Mouse (Mus musculus) cerebellum, adult 2 months (tissue): ENCODE measurements at regions not wholly inside any gene's neighbourhood (a gene's known extent, or its start where the extent isn't known, plus 50 kb on each side); places are given as distances from the start of the nearest gene placed in this dataset.

Source experiments
- DNase-seq, 2 experiments: peaks; one replicate each; pipeline ENCODE4 v3.0.0; 2021
- H3K27ac ChIP-seq: fragments of 200-500 bp; 2 replicates; pipeline ENCODE4 v1.5.1; 2012; ENCODE audit warnings: low read length, control low read depth, inconsistent platforms; ENCODE audit not compliant: insufficient read depth
- H3K27me3 ChIP-seq: fragments of 200-500 bp; 2 replicates; pipeline ENCODE4 v1.6.1; 2012; ENCODE audit warnings: inconsistent platforms, mild to moderate bottlenecking, low read length, moderate library complexity; ENCODE audit not compliant: control insufficient read depth, insufficient read depth
- H3K4me1 ChIP-seq: fragments of 200-500 bp; 2 replicates; pipeline ENCODE4 v1.6.1; 2011; ENCODE audit warnings: low read length; ENCODE audit not compliant: control insufficient read depth, insufficient read depth
- H3K4me3 ChIP-seq: fragments of 200-500 bp; replicated peaks from 2 replicates; pipeline ENCODE3; 2011; ENCODE audit warnings: mild to moderate bottlenecking, low read depth, low read length, control low read depth; ENCODE audit not compliant: insufficient read depth
- CTCF ChIP-seq: fragments of 200-500 bp; IDR thresholded peaks from 2 replicates; pipeline ENCODE4 v1.5.1; 2011; ENCODE audit warnings: low read depth, mild to moderate bottlenecking, control low read depth, low read length, moderate library complexity, borderline replicate concordance; ENCODE audit not compliant: insufficient read depth
- POLR2A ChIP-seq: fragments of 200-500 bp; IDR thresholded peaks from 2 replicates; pipeline ENCODE4 v1.6.1; 2011; ENCODE audit warnings: low read length, control low read depth, borderline replicate concordance; ENCODE audit not compliant: insufficient read depth
- WGBS: fragments of 180-500 bp; shearing (Covaris S2); methylation state at CpG from one replicate; pipeline ENCODE4 v1.1.7; 2018; 5-methylcytosine and 5-hydroxymethylcytosine counted together

DNA sequence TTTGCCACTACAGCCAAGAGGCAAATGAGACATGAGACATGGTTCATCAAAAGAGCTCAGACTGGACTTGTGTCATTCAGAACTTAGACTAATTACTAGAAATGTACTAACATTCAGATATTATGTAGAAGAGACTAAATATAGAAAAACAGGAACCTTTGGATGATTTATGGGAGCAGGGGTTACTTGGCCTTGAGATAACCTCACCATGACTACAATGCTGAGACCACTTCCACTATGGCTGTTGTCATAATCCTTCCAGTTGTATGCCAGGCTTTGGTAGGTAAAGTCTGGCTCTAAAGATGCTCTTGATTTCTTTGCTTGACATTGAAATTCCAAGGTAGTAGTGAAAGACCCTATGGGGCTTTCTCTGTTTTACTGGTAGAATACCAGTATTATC is 369.3 kb upstream of the Thbs1 start:
- H3K4me3 ChIP-seq, result no peak overlapping the region
- no peaks in the 10 kb centered on the region for H3K4me1 ChIP-seq
- H3K27ac ChIP-seq, result no peak overlapping the region
- no peak for DNase-seq
- no peak for TF ChIP-seq POLR2A
- TF ChIP-seq CTCF, result no peak
- no peaks in the 10 kb centered on the region for H3K27me3 ChIP-seq

DNA sequence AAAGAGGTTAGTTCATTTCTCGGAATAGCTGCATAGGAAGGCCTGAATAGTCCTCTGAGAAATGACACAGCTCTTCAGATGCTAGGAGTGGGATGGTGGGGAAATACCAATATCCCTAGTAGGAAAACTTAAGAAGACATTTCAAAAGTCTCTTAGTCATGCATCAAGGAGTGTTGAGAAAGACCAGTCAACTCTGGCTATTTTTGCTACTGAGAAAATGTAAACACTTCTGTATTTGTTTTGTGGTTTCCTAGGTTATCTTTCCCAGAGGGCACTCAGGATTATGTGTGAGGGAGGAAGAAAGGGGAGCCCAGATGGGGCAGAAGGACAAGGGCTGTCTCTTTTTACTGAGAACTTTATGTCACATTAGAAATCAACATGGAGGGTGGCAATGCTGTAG is 367.8 kb upstream of the Thbs1 start:
- no peak overlapping the region for H3K27ac ChIP-seq
- no peaks in the 10 kb centered on the region for H3K4me1 ChIP-seq
- DNase-seq, result no peak
- TF ChIP-seq CTCF, result no peak
- no peak for TF ChIP-seq POLR2A
- no peak overlapping the region for H3K4me3 ChIP-seq
- WGBS, result 89% methylated on average over 1 of the region's 1 CpGs
- H3K27me3 ChIP-seq, result no peaks in the 10 kb centered on the region

DNA sequence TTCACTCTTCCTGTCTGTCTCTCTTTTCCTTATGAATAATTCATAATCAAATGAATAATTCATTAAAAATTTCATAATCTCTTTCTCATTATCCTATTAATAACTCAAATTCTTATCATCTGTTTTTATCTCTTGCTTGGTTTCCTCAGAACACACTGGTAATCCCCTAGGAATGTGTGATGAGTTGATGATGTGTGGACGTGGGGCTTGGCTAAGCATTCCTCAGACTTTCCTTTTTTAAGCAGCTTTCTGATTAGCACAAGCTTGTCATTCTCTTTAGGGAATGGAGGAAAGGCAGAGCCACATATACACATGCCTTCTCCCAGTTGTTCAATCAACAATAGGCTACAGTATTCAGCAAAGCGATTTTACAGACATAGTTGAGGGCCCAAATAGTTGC is 365.9 kb upstream of the Thbs1 start:
- H3K4me1 ChIP-seq, result no peaks in the 10 kb centered on the region
- no peak for DNase-seq
- H3K4me3 ChIP-seq, result no peak overlapping the region
- 48% methylated on average over 2 of the region's 2 CpGs for WGBS
- H3K27ac ChIP-seq, result no peak overlapping the region
- no peaks in the 10 kb centered on the region for H3K27me3 ChIP-seq
- TF ChIP-seq POLR2A (no peak), CTCF (no peak)

DNA sequence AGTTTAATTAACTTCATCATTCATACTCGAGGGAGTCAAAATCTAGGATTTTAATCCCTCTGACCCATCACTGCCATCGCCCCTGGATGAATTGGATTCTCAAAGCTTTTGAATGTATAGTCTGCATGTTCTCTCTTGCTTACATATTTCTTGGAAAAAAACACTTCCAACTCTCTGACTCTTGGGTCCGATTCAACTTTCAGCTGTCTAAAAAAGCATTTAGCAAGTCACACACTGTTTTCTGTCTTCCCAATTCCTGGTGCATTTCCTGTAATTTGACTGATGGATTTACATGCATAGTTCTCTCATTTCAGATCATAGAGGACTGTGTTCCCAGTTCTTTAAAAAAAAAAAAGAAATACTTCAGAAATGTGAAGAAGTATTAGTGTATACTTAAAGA is 364.5 kb upstream of the Thbs1 start:
- TF ChIP-seq POLR2A (no peak), CTCF (no peak)
- H3K27me3 ChIP-seq, result no peaks in the 10 kb centered on the region
- 84% methylated on average over 3 of the region's 3 CpGs for WGBS
- H3K4me3 ChIP-seq, result no peak overlapping the region
- no peak overlapping the region for H3K27ac ChIP-seq
- no peaks in the 10 kb centered on the region for H3K4me1 ChIP-seq
- no peak for DNase-seq

DNA sequence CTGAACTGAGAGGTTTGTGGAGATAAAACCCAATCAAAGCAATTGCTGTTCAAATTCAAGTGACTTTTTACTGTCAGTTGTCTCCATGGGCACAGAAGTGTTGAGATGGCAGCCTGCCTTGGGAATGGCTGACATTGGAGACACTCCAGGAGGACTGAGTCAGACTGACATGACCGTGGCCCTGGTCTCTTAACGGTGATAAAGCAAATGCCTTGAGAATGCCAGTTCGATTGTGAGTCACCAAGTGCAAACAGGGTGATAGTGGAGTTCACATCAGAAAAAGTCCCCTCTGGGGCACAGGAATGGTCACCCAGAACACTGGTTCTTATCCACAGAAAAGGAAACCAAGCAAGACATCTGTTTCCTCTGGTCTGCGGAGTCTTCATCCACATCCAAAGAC is 362.8 kb upstream of the Thbs1 start:
- DNase-seq, result no peak
- no peak for TF ChIP-seq POLR2A
- TF ChIP-seq CTCF, result no peak
- WGBS, result 64% methylated on average over 4 of the region's 4 CpGs

DNA sequence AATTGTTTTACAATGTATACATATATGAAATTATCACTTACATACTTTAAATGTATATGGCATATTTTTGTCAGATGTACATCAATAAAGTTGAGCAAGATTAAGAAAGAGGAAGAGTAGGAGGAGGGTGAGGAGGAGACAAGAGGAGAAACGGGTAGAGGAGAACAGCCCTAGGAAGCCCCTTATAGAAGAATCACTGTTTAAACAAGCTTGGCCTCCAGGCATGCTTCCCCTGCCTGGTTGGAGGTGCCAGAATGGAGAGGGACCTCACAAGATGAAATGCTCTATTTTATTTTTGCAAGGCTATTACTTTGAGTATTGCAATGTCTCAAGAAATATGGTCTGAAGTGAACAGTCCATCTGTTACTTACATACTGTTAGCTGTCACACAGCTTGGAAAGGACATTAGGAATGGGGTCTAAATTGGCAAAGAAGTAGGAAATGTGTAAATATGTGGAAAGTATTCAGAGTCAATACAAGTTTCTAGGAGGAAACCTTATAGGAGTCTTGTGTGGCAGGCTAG is 352.1 kb upstream of the Thbs1 start:
- Histone ChIP-seq H3K27me3 (no peaks in the 10 kb centered on the region), H3K4me3 (no peak overlapping the region), H3K4me1 (no peaks in the 10 kb centered on the region), H3K27ac (no peak overlapping the region)
- WGBS, result 63% methylated on average over 1 of the region's 1 CpGs
- no peak for TF ChIP-seq POLR2A
- no peak for TF ChIP-seq CTCF
- no peak for DNase-seq

More for the DNA sequence above, 362.8 kb upstream of the Thbs1 start:
- no peak overlapping the region for H3K27ac ChIP-seq
- no peaks in the 10 kb centered on the region for H3K4me1 ChIP-seq
- H3K27me3 ChIP-seq, result no peaks in the 10 kb centered on the region
- no peak overlapping the region for H3K4me3 ChIP-seq

DNA sequence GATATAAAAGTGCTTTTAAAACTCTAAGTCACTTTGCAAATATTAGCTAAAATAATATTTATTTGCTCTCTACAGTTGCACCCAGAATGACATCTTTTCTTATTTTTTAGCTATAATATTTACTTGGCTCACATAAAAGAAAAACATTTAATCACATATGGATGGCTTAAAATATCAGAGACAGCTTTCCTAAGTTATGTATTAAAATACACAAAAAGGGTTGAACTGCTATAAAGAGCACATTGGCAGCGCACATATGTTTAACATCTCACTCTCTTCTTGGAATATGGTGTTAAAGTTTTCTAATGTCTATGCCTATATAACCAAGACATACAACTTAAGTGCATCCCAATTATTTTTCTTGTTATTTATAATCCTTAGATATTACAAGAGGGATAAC is 348.0 kb upstream of the Thbs1 start:
- Histone ChIP-seq H3K4me1 (no peaks in the 10 kb centered on the region), H3K4me3 (no peak overlapping the region), H3K27me3 (no peaks in the 10 kb centered on the region), H3K27ac (no peak overlapping the region)
- TF ChIP-seq CTCF, result no peak
- no peak for TF ChIP-seq POLR2A
- WGBS, result 100% methylated on average over 1 of the region's 1 CpGs
- no peak for DNase-seq

DNA sequence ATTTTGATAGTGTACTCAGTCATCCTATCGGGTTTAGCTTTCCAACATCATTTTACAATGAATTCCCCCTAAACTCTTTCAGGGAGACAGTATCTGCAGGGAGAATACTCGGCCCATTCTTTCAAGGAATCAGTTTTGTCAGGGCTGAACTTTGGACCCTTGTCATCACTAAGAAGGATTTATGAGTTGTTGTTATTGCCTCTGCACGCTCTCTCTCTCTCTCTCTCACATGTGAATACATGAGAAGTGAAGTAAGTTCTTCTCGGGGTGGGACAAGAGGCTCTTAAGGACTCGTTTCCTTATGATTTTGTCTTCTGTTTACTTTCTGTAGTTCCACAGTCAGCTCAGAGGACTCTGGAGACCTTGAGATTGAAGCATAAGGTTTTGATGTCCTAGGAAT is 346.1 kb upstream of the Thbs1 start:
- WGBS, result 86% methylated on average over 5 of the region's 5 CpGs
- H3K4me1 ChIP-seq, result no peaks in the 10 kb centered on the region
- DNase-seq, result no peak
- H3K27me3 ChIP-seq, result no peaks in the 10 kb centered on the region
- H3K27ac ChIP-seq, result no peak overlapping the region
- H3K4me3 ChIP-seq, result no peak overlapping the region
- TF ChIP-seq CTCF (no peak), POLR2A (no peak)

DNA sequence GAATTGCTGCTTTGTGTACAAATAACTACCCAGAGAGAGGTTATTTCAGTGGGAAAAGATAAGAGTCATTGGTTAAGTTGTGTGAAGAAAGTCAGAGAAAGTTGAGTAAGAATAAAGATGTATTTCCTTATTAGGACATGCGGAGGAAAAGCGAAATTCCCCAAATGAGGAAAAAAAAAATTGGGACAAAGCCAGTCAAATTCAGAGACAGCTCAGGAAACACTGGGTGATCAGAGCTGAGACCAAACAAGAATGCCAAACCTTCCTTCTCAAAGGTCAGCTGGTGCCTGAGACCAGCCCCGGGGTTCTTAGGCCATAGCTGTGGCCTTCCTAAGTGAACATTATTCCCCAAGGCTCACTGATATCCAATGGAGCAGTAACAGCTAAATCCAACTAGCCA is 345.2 kb upstream of the Thbs1 start:
- Histone ChIP-seq H3K27me3 (no peaks in the 10 kb centered on the region), H3K4me3 (no peak overlapping the region), H3K27ac (no peak overlapping the region), H3K4me1 (no peaks in the 10 kb centered on the region)
- WGBS, result 76% methylated on average over 3 of the region's 3 CpGs
- DNase-seq, result no peak
- TF ChIP-seq POLR2A, result no peak
- no peak for TF ChIP-seq CTCF
